Mouse (Mus musculus): ENCODE measurements around the gene Foxr1.
"Not testable (repeated sequence)": the region's sequence is repeated elsewhere in the genome, so short reads cannot be mapped to it uniquely, and the experiment has no call there.

Foxr1 gene

GRCm38 (mm10) chr9:44477339-44478228 lies 36.6 kb upstream of the Foxr1 start:
- DNase-seq (ENCODE audit: low spot score in 2 of 2), result peak in 1 of 2 experiments; percentile 66

- no peak for DNase-seq (ENCODE audit: low spot score in 2 of 2)
These were observed 35.0 kb upstream of the Foxr1 start for GRCm38 (mm10) chr9:44475936-44476335.

- no peak for DNase-seq (ENCODE audit: low spot score in 2 of 2)
These were observed 33.4 kb upstream of the Foxr1 start for GRCm38 (mm10) chr9:44474327-44474726.

GRCm38 (mm10) chr9:44473184-44473583 lies 32.2 kb upstream of the Foxr1 start:
- no peak for DNase-seq (ENCODE audit: low spot score in 2 of 2)

GRCm38 (mm10) chr9:44468800-44469199 lies 27.9 kb upstream of the Foxr1 start:
- no peak for DNase-seq (ENCODE audit: low spot score in 2 of 2)

- no peak for DNase-seq (ENCODE audit: low spot score in 2 of 2)
These were observed 27.3 kb upstream of the Foxr1 start for GRCm38 (mm10) chr9:44468224-44468623.

- no peak for DNase-seq (ENCODE audit: low spot score in 2 of 2)
These were observed 21.0 kb upstream of the Foxr1 start for GRCm38 (mm10) chr9:44461950-44462349.

- DNase-seq (ENCODE audit: low spot score in 2 of 2), result peak; percentile 83 to 95
These were observed 16.3 kb upstream of the Foxr1 start for GRCm38 (mm10) chr9:44457035-44457742.

- DNase-seq (ENCODE audit: low spot score in 2 of 2), result no peak
These were observed 13.9 kb upstream of the Foxr1 start, which contains the start of gene Upk2 for GRCm38 (mm10) chr9:44454891-44455220. Gene Upk2, minus strand, starts transcription at chr9:44454976.

GRCm38 (mm10) chr9:44454132-44454890 lies 13.4 kb upstream of the Foxr1 start:
- DNase-seq (ENCODE audit: low spot score in 2 of 2), result peak; percentile 83 to 87

- no peak for DNase-seq (ENCODE audit: low spot score in 2 of 2)
These were observed 9.5 kb upstream of the Foxr1 start for GRCm38 (mm10) chr9:44450387-44450786.

GRCm38 (mm10) chr9:44444402-44445025 lies 3.6 kb upstream of the Foxr1 start:
- DNase-seq (ENCODE audit: low spot score in 2 of 2), result not testable (repeated sequence)

- DNase-seq (ENCODE audit: low spot score in 2 of 2), result no peak
These were observed 5.2 kb downstream of the Foxr1 start for GRCm38 (mm10) chr9:44435747-44436146.

GRCm38 (mm10) chr9:44432577-44433185 lies 8.3 kb downstream of the Foxr1 start:
- DNase-seq (ENCODE audit: low spot score in 2 of 2), result no peak

- no peak for DNase-seq (ENCODE audit: low spot score in 2 of 2)
These were observed 17.4 kb downstream of the Foxr1 start for GRCm38 (mm10) chr9:44423576-44423975.

- no peak for DNase-seq (ENCODE audit: low spot score in 2 of 2)
These were observed 20.5 kb downstream of the Foxr1 start for GRCm38 (mm10) chr9:44420280-44420898.

- not testable (repeated sequence) for DNase-seq (ENCODE audit: low spot score in 2 of 2)
These were observed 21.2 kb downstream of the Foxr1 start for GRCm38 (mm10) chr9:44419730-44420129.

GRCm38 (mm10) chr9:44418519-44419385 lies 22.2 kb downstream of the Foxr1 start, which contains the start of gene Ccdc84:
Gene Ccdc84, minus strand, starts transcription at chr9:44418569.
- DNase-seq (ENCODE audit: low spot score in 2 of 2), result no peak

- peak; percentile 96 to 97 for DNase-seq (ENCODE audit: low spot score in 2 of 2)
These were observed 23.0 kb downstream of the Foxr1 start for GRCm38 (mm10) chr9:44417892-44418363.
